Mouse (Mus musculus): ENCODE data around the gene Fsd1l.
"Not testable (repeated sequence)": the region's sequence is repeated elsewhere in the genome, so short reads cannot be mapped to it uniquely, and the experiment has no call there.

Gene Fsd1l

GRCm38 (mm10) chr4:53630963-53631315 is 332 bp upstream of the Fsd1l start:
- no peak for DNase-seq

GRCm38 (mm10) chr4:53632011-53632349 is 709 bp downstream of the Fsd1l start:
- no peak for DNase-seq

- DNase-seq = no peak
Measured at GRCm38 (mm10) chr4:53635336-53635735, 4.1 kb downstream of the Fsd1l start.

DNA sequence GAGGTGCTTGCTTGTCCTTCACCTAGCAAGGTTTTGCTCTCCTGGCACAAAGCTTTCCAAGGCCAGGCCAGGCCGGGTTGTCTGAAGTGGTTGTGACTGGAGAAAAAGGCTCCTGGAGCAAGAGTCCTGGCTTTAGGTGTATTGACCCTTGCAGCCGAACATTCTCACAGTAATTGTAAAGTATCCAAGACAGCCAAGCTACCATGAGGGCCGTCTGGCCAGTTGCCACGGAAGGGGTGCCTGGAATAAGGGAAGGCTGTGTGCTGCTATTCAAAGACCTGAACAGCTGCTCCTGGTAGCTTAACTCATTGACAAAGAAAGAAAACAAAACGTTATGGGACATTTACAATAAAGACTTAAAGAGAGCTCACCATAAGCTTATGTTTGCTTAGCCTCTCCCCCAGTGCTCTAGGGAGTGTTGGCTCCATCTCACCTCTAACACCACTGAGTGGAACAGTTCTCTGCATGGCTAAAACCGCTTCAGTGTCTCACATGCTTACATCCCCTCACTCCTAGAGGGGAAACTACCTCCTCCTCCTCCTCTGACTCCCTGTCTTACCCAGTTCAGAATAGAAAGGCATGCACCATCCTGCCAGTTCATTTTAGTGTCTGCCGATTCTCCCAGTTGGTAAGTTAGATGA is 6.1 kb downstream of the Fsd1l start:
- DNase-seq = no peak

GRCm38 (mm10) chr4:53638549-53639123 is 7.4 kb downstream of the Fsd1l start:
- DNase-seq = no peak

- no peak for DNase-seq
Measured at GRCm38 (mm10) chr4:53658029-53658428, 26.8 kb downstream of the Fsd1l start.

DNA sequence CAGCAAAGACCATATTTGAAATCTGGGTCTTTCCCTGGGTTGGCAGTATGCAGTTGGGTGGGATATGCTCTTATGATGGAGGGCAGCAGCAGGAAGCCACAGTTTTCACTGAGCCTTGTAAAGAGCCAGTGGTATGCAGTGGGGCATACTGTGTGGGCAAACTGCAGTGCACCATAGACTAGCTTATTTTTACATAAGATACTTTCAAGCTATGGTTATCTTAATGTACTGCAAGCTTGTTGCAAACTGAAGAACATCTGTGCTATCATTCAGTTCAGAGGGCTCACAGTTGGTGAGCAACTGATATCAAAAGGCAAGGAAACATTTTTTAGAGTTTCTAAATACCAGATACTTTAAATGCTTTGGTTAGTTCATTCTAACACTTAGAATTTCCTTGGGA is 29.4 kb downstream of the Fsd1l start:
- no peak for DNase-seq

DNA sequence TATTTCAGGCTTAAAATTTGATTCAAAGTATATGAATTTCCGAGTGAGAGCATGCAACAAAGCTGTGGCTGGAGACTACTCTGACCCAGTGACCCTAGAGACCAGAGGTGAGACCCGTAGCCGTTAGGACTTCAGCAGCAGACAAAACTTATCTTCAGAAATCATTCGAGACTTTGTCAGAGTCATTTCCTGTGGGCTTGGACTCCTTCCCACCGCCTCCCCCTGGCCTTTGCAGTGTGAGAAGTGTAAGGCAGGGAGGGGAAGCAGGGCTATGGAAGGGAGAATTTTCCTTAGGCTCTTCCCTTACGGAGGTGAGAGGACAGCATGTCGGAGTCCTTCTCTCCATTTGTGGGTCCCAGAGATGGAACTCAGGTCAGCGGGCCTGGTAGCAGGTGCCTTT is 50.8 kb downstream of the Fsd1l start:
- no peak for DNase-seq

DNA sequence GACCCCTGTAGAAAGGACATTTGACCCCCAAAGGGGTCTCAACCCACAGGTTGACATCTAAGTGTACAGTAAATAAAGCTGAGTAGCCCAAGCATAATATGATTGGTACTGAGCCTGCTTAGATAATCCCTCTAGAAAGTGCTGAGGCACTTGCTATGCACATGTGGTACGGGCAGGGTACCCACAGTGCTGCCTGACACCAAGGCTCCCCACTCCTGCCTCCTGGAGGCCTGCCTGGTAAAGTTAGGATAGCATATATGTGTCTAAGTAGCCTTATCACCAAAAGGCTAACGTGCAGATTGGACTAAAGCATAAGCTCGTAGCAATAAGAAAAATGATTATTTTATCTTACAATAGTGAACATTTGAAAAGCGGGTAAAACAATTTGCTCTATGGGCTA is 57.7 kb downstream of the Fsd1l start:
- no peak for DNase-seq

DNA sequence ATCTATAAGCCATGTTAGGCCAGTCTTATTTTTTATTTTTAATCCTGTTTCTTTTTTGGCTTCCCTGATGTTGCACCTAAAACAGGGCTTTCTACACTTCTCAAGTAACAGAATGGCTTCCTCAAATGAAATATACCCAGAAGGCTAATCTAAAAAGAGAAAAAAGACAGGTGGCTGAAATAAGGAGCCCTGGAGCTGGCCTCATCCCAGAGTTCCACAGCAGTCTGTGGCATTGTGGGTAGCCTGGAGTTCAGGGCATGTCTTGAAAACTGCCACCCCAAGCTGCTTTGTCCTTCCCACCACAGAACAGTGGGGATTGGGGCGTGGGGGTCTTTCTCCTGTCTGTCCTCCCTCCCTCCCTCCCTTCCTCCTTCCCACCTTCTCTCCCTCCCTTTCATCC is 60.1 kb downstream of the Fsd1l start:
- DNase-seq = no peak

DNA sequence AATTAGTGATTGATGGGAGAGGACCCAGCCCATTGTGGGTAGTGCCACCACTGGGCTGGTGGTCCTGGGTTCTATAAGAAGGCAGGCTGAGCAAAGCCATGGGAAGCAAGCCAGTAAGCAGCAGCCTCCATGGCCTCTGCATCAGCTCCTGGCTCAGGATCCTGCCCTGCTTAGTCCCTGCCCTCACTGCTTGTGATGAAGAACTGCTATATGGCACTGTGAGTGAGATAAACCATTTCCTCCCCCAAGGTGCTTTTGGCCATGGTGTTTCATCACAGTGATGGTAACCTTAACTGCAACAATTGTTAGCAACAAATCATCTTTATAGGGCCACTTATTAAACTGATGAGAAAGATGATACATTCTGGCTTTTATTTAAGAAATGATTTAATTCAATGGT is 77.9 kb downstream of the Fsd1l start:
- not testable (repeated sequence) for DNase-seq

GRCm38 (mm10) chr4:53710021-53710420 is 78.8 kb downstream of the Fsd1l start:
- no peak for DNase-seq

DNA sequence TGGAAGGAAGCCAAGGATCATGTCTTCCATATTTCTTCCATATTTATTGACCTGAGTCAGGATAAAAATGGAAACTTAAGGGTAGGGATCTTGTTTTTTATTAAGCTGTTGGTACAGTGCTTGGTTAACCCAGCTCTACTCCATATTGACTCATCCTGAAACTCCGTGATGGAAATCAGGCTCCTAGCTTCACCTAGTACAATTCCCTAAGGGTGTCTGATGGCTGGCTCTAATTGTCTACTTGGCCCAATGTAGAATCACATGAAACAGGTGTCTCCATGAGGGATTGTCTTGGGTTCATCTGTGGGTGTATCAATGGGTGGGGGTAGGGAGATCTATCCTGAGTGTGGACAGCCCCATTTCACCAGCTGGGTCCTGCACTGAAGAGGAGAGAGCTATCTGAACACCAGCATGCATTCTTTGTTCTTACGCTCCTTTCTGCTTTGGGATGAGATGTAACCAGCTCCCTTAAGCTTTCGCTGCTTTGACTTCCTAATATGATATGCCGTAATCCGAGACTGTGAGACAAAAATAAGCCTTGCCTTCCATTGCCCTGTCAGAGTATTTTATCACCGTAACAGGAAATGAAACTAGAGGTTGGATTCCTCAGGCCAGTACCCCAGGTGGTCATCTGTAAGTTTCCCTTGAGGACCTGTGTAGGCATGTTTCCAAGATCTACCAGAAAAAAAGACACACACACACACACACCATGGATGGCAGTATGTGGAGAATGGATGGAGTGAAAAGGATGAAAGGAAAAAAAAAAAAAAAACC is 79.5 kb downstream of the Fsd1l start:
- no peak for DNase-seq

DNA sequence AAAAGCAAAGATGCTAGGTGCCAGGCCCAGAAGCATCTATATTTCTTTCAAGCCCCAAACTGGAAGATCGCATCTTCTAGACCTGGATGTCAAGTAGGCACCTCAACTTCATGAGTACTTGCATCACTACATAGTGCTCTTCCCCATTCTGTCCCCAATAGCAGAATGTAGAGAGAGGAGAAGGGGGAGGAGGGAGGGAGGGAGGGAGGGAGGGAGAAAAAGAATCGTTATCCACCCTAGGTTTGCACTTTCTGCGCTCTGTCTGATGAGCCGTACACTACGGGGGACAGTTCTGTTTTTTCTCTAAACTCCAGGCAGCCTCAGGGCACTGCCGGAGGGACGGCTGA is 82.4 kb downstream of the Fsd1l start, which contains the start of gene Fktn:
Gene Fktn (plus strand): TSS at position 295 of the 347 bp plus-strand sequence.
- no peak for DNase-seq

- DNase-seq = peak; percentile 93
Measured at GRCm38 (mm10) chr4:53714051-53714814, 83.0 kb downstream of the Fsd1l start.

- no peak for DNase-seq
Measured at GRCm38 (mm10) chr4:53715977-53716376, 84.7 kb downstream of the Fsd1l start.

DNA sequence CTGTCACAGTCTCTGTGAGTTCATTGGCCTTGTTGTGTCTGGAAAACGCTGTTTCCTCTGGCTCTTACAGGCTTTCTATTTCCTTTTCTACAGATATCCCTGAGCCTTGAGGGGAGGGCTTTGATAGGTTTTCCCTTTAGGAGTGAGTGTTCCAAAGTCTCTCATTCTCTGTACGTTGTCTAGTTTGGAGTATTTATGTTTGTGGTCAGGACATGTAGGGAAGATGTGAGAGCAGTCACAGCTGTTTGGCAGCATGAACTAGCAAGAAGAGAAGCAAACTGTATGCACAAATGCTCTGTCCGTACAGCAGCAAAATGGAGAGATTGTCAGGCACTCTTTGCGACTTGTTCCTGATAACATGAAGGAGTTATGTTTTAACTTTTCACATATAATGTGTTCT is 86.3 kb downstream of the Fsd1l start:
- DNase-seq = no peak

DNA sequence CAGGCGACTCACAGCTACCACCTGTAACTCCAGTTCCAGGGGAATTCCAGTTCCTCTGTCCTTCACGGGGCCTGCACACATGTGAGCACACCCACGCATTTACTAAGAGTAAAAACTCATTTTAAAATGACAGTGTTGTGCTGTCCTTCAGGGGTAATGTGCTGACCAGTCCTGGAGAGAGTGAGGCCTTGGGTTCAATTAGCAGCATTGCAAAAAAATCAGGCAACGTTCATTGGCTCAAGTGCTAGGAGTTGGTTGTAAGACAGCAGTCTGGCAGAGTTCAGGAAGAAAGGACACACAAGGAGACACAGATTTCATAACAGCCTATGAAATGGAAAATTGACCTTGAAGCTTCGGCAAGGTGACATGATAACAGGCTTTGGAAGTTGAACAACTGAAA is 87.0 kb downstream of the Fsd1l start:
- no peak for DNase-seq

DNA sequence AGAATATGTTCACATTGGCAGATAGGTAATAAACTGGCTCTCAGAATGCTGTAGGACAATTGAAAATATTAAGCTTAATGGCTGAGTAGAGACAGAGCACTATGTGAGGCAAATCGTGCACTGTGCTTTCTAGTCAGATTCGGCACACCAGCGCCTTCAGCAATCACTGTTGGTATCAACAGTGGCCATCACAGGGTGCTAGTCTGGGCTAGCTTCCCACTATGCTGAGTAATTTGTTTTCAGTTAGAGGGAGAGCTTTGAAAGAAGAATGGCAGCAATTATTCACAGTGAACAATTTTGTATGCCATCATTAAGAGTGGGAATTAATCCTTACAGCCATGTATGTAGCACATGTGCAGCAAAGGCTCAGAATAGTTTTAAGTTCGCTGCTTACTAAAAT is 91.2 kb downstream of the Fsd1l start:
- peak; percentile 67 for DNase-seq

DNA sequence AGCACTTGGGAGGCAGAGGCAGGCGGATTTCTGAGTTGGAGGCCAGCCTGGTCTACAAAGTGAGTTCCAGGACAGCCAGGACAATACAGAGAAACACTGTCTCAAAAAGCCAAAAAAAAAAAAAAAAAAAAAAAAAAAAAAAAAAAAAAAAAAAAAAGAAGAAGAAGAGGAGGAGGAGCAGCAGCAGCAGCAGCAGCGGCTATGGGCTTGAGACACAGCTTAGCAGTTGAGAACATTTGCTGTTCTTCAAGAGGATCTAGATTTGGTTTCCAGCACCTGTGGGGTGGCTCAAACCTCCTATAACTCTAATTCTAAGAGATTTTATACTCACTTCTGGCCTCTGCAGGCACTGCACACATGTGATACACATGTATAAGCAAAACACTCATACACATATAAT is 94.8 kb downstream of the Fsd1l start:
- DNase-seq = not testable (repeated sequence)

DNA sequence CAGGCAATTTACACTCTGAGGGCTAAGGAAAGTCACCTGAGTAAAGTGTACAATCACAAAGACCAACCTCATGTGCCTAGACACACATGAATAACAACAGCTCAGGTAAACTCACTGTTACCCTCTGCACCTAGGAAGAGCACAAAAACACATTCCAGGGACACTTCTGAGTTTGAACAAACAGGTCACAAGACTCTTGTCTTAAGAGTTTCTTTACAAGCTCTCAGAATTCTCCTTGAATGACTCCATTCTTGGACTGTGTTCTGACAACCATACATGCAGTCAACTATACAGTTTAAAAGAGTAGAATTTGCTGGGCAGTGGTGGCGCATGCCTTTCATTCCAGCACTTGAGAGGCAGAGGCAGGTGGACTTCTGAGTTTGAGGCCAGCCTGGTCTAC is 96.8 kb downstream of the Fsd1l start:
- no peak for DNase-seq

- DNase-seq = peak; percentile 59
Measured at GRCm38 (mm10) chr4:53738956-53739616, 107.8 kb downstream of the Fsd1l start.

GRCm38 (mm10) chr4:53749831-53750230 is 118.6 kb downstream of the Fsd1l start:
- DNase-seq = no peak

Data from layer of hippocampus, adult 9-11 months (tissue).